Mouse (Mus musculus): ENCODE measurements around the gene Nudcd2. TPM values are rescaled to one million over a fixed set of nuclear protein-coding genes. Genes with fewer than 3 reads are reported as not detected.

The Nudcd2 gene
- polyA plus RNA-seq, 1 experiment, result 43.5 TPM

- no peak overlapping the region for H3ac ChIP-seq (ENCODE audit: control insufficient read depth, insufficient read length)
- H3K79me2 ChIP-seq (ENCODE audit: control insufficient read depth, insufficient read depth), result peaks cover 27% of the 10 kb centered on the region
- H3K27me3 ChIP-seq (ENCODE audit: control insufficient read depth, insufficient read depth, insufficient read length), result no peaks in the 10 kb centered on the region
- H3K4me2 ChIP-seq (ENCODE audit: low read depth), result peak overlapping the region; percentile 97
- H3K4me3 ChIP-seq, result peak overlapping the region; percentile 76
- peaks cover 34% of the 10 kb centered on the region for H3K36me3 ChIP-seq (ENCODE audit: control insufficient read depth, insufficient read depth)
- TF ChIP-seq CEBPB (IDR thresholded peaks at IDR 0.05; ENCODE audit: insufficient read depth, poor library complexity, severe bottlenecking) (no peak), TCF12 (IDR thresholded peaks at IDR 0.05; ENCODE audit: insufficient read depth, poor library complexity, severe bottlenecking) (no peak), MAX (IDR thresholded peaks at IDR 0.05; ENCODE audit: low read depth) (no peak), MYOG (IDR thresholded peaks at IDR 0.05; ENCODE audit: control insufficient read depth in 1 of 3, insufficient read depth in 1 of 3, insufficient read length in 2 of 3, low read depth in 2 of 3) (no peak), REST (IDR thresholded peaks at IDR 0.05; ENCODE audit: insufficient read depth, insufficient read length) (no peak), TCF3 (IDR thresholded peaks at IDR 0.05; ENCODE audit: insufficient read length, low read depth) (no peak), MYOD1 (IDR thresholded peaks at IDR 0.05; ENCODE audit: control insufficient read depth in 1 of 3, insufficient read length in 2 of 3, low read depth in 2 of 3) (no peak), SRF (IDR thresholded peaks at IDR 0.05; ENCODE audit: control insufficient read depth, insufficient read length, low read depth) (no peak), USF1 (IDR thresholded peaks at IDR 0.05; ENCODE audit: low read depth) (no peak), POLR2AphosphoS2 (IDR thresholded peaks at IDR 0.05; ENCODE audit: insufficient read length, low read depth) (no peak), E2F4 (IDR thresholded peaks at IDR 0.05; ENCODE audit: insufficient read depth) (no peak), POLR2A (IDR thresholded peaks at IDR 0.05; ENCODE audit: insufficient read length, low read depth) (no peak)
Measured at GRCm38 (mm10) chr11:40753836-40754235, 20.4 kb downstream of the Nudcd2 start.

- peaks cover 30% of the 10 kb centered on the region for H3K36me3 ChIP-seq (ENCODE audit: control insufficient read depth, insufficient read depth)
- H3K4me3 ChIP-seq, result peak overlapping the region; percentile 76
- peaks cover 27% of the 10 kb centered on the region for H3K79me2 ChIP-seq (ENCODE audit: control insufficient read depth, insufficient read depth)
- H3ac ChIP-seq (ENCODE audit: control insufficient read depth, insufficient read length), result peak overlapping the region; percentile 52
- peak overlapping the region; percentile 97 for H3K4me2 ChIP-seq (ENCODE audit: low read depth)
- no peaks in the 10 kb centered on the region for H3K27me3 ChIP-seq (ENCODE audit: control insufficient read depth, insufficient read depth, insufficient read length)
- TF ChIP-seq POLR2A (IDR thresholded peaks at IDR 0.05; ENCODE audit: insufficient read length, low read depth) (no peak), POLR2AphosphoS2 (IDR thresholded peaks at IDR 0.05; ENCODE audit: insufficient read length, low read depth) (no peak), MYOG (IDR thresholded peaks at IDR 0.05; ENCODE audit: control insufficient read depth in 1 of 3, insufficient read depth in 1 of 3, insufficient read length in 2 of 3, low read depth in 2 of 3) (no peak), E2F4 (IDR thresholded peaks at IDR 0.05; ENCODE audit: insufficient read depth) (no peak), TCF12 (IDR thresholded peaks at IDR 0.05; ENCODE audit: insufficient read depth, poor library complexity, severe bottlenecking) (no peak), USF1 (IDR thresholded peaks at IDR 0.05; ENCODE audit: low read depth) (no peak), MAX (IDR thresholded peaks at IDR 0.05; ENCODE audit: low read depth) (no peak), MYOD1 (IDR thresholded peaks at IDR 0.05; ENCODE audit: control insufficient read depth in 1 of 3, insufficient read length in 2 of 3, low read depth in 2 of 3) (no peak), CEBPB (IDR thresholded peaks at IDR 0.05; ENCODE audit: insufficient read depth, poor library complexity, severe bottlenecking) (no peak), TCF3 (IDR thresholded peaks at IDR 0.05; ENCODE audit: insufficient read length, low read depth) (no peak), REST (IDR thresholded peaks at IDR 0.05; ENCODE audit: insufficient read depth, insufficient read length) (no peak), SRF (IDR thresholded peaks at IDR 0.05; ENCODE audit: control insufficient read depth, insufficient read length, low read depth) (no peak)
Measured at GRCm38 (mm10) chr11:40754664-40755107, 21.2 kb downstream of the Nudcd2 start.

GRCm38 (mm10) chr11:40755109-40755627 is 21.7 kb downstream of the Nudcd2 start, which contains the start of gene Ccng1:
Ccng1 (minus strand) TSS chr11:40755311.
- H3K36me3 ChIP-seq (ENCODE audit: control insufficient read depth, insufficient read depth), result peaks cover 27% of the 10 kb centered on the region
- peak within 1 kb of the TSS; percentile 97 for H3K4me2 ChIP-seq (ENCODE audit: low read depth)
- H3ac ChIP-seq (ENCODE audit: control insufficient read depth, insufficient read length), result peak within 1 kb of the TSS; percentile 52
- peak within 1 kb of the TSS; percentile 76 for H3K4me3 ChIP-seq
- no peaks in the 10 kb centered on the region for H3K27me3 ChIP-seq (ENCODE audit: control insufficient read depth, insufficient read depth, insufficient read length)
- TF ChIP-seq REST (IDR thresholded peaks at IDR 0.05; ENCODE audit: insufficient read depth, insufficient read length), result no peak
- peak; percentile 88 for TF ChIP-seq POLR2AphosphoS2 (IDR thresholded peaks at IDR 0.05; ENCODE audit: insufficient read length, low read depth)
- no peak for TF ChIP-seq MYOD1 (IDR thresholded peaks at IDR 0.05; ENCODE audit: control insufficient read depth in 1 of 3, insufficient read length in 2 of 3, low read depth in 2 of 3)
- TF ChIP-seq POLR2A (IDR thresholded peaks at IDR 0.05; ENCODE audit: insufficient read length, low read depth), result peak; percentile 90
- TF ChIP-seq TCF3 (IDR thresholded peaks at IDR 0.05; ENCODE audit: insufficient read length, low read depth), result no peak
- TF ChIP-seq USF1 (IDR thresholded peaks at IDR 0.05; ENCODE audit: low read depth), result no peak
- no peak for TF ChIP-seq CEBPB (IDR thresholded peaks at IDR 0.05; ENCODE audit: insufficient read depth, poor library complexity, severe bottlenecking)
- no peak for TF ChIP-seq MAX (IDR thresholded peaks at IDR 0.05; ENCODE audit: low read depth)
- no peak for TF ChIP-seq TCF12 (IDR thresholded peaks at IDR 0.05; ENCODE audit: insufficient read depth, poor library complexity, severe bottlenecking)
- TF ChIP-seq MYOG (IDR thresholded peaks at IDR 0.05; ENCODE audit: control insufficient read depth in 1 of 3, insufficient read depth in 1 of 3, insufficient read length in 2 of 3, low read depth in 2 of 3), result peak in 1 of 3 experiments; percentile 9
- no peak for TF ChIP-seq E2F4 (IDR thresholded peaks at IDR 0.05; ENCODE audit: insufficient read depth)
- peak; percentile 50 for TF ChIP-seq SRF (IDR thresholded peaks at IDR 0.05; ENCODE audit: control insufficient read depth, insufficient read length, low read depth)
- peaks cover 27% of the 10 kb centered on the region for H3K79me2 ChIP-seq (ENCODE audit: control insufficient read depth, insufficient read depth)

GRCm38 (mm10) chr11:40755968-40756367 is 22.5 kb downstream of the Nudcd2 start:
- Histone ChIP-seq H3K27me3 (ENCODE audit: control insufficient read depth, insufficient read depth, insufficient read length) (no peaks in the 10 kb centered on the region), H3K36me3 (ENCODE audit: control insufficient read depth, insufficient read depth) (peaks cover 19% of the 10 kb centered on the region), H3K4me3 (peak overlapping the region; percentile 76), H3ac (ENCODE audit: control insufficient read depth, insufficient read length) (no peak overlapping the region), H3K79me2 (ENCODE audit: control insufficient read depth, insufficient read depth) (peaks cover 27% of the 10 kb centered on the region), H3K4me2 (ENCODE audit: low read depth) (peak overlapping the region; percentile 68)
- TF ChIP-seq MYOG (IDR thresholded peaks at IDR 0.05; ENCODE audit: control insufficient read depth in 1 of 3, insufficient read depth in 1 of 3, insufficient read length in 2 of 3, low read depth in 2 of 3), result no peak
- TF ChIP-seq POLR2A (IDR thresholded peaks at IDR 0.05; ENCODE audit: insufficient read length, low read depth), result no peak
- TF ChIP-seq MAX (IDR thresholded peaks at IDR 0.05; ENCODE audit: low read depth), result no peak
- no peak for TF ChIP-seq E2F4 (IDR thresholded peaks at IDR 0.05; ENCODE audit: insufficient read depth)
- TF ChIP-seq MYOD1 (IDR thresholded peaks at IDR 0.05; ENCODE audit: control insufficient read depth in 1 of 3, insufficient read length in 2 of 3, low read depth in 2 of 3), result no peak
- no peak for TF ChIP-seq TCF12 (IDR thresholded peaks at IDR 0.05; ENCODE audit: insufficient read depth, poor library complexity, severe bottlenecking)
- no peak for TF ChIP-seq USF1 (IDR thresholded peaks at IDR 0.05; ENCODE audit: low read depth)
- no peak for TF ChIP-seq REST (IDR thresholded peaks at IDR 0.05; ENCODE audit: insufficient read depth, insufficient read length)
- TF ChIP-seq POLR2AphosphoS2 (IDR thresholded peaks at IDR 0.05; ENCODE audit: insufficient read length, low read depth), result no peak
- TF ChIP-seq CEBPB (IDR thresholded peaks at IDR 0.05; ENCODE audit: insufficient read depth, poor library complexity, severe bottlenecking), result no peak
- no peak for TF ChIP-seq SRF (IDR thresholded peaks at IDR 0.05; ENCODE audit: control insufficient read depth, insufficient read length, low read depth)
- TF ChIP-seq TCF3 (IDR thresholded peaks at IDR 0.05; ENCODE audit: insufficient read length, low read depth), result no peak

Measured in myocyte (in vitro differentiated cells).